Mouse (Mus musculus) CH12.LX (cell line): ENCODE data around the gene Myo10.

Experiments
- CTCF ChIP-seq, 2 experiments: IDR thresholded peaks in 1 of 2; conservative IDR thresholded peaks in 1 of 2; 2 replicates each; pipeline ENCODE4 v1.5.1; 2011 to 2012; ENCODE audit warnings: low read depth in 2 of 2, low read length in 2 of 2, improper control_type of control experiment in 1 of 2, inconsistent platforms in 1 of 2, mild to moderate bottlenecking in 1 of 2, moderate library complexity in 1 of 2
- EP300 ChIP-seq: IDR thresholded peaks from 2 replicates; pipeline ENCODE4 v1.6.1; 2011; ENCODE audit warnings: low read length, improper control_type of control experiment
- HCFC1 ChIP-seq: IDR thresholded peaks from 2 replicates; pipeline ENCODE4 v1.6.1; 2012; ENCODE audit warnings: low read depth, mild to moderate bottlenecking, inconsistent platforms, low read length, improper control_type of control experiment
- KAT2A ChIP-seq: IDR thresholded peaks from 2 replicates; pipeline ENCODE4 v1.6.1; 2012; ENCODE audit warnings: low read length, improper control_type of control experiment, inconsistent platforms; ENCODE audit not compliant: insufficient replicate concordance
- MAZ ChIP-seq: IDR thresholded peaks from 2 replicates; pipeline ENCODE4 v1.6.1; 2012; ENCODE audit warnings: low read depth, mild to moderate bottlenecking, inconsistent platforms, low read length, improper control_type of control experiment, moderate library complexity
- POLR2A ChIP-seq: IDR thresholded peaks from 2 replicates; pipeline ENCODE4 v1.6.1; 2011; ENCODE audit warnings: low read depth, mild to moderate bottlenecking, improper control_type of control experiment, low read length
- UBTF ChIP-seq: IDR thresholded peaks from 2 replicates; pipeline ENCODE4 v1.6.1; 2012; ENCODE audit warnings: low read depth, mild to moderate bottlenecking, inconsistent platforms, low read length, improper control_type of control experiment, moderate library complexity

- TF ChIP-seq CTCF (conservative IDR thresholded peaks at IDR 0.05 in 1 of 2, IDR thresholded peaks at IDR 0.05 in 1 of 2; ENCODE audit: low read depth in 2 of 2, low read length in 2 of 2) (no peak), POLR2A (no peak), EP300 (no peak), UBTF (no peak), HCFC1 (no peak), KAT2A (no peak), MAZ (no peak)
Measured at GRCm38 (mm10) chr15:25645862-25646261, 23.5 kb downstream of the Myo10 start.
